15 mouse cellular contexts compared by ENCODE assay signal in genomic region chr1:37630412-37631210, GRCm38 (mm10).
"Had no signal": no experiment of that assay in that cellular context is flagged by ENCODE, and none has a peak within 500 bp of the region (broad histone marks: within the 10 kb centered on the region; RNA-seq: fewer than 3 reads in every experiment).

No protein-coding gene starts in this region.

- H3K4me2 ChIP-seq: hindbrain, embryonic 15.5 days; limb, embryonic 15.5 days; lung, embryonic 14.5 days; neural tube, embryonic 15.5 days had no signal

- H3K27me3 ChIP-seq: hindbrain, embryonic 15.5 days; limb, embryonic 15.5 days; neural tube, embryonic 15.5 days had no signal

- H3K4me3 ChIP-seq: hindbrain, embryonic 15.5 days; limb, embryonic 15.5 days; midbrain, embryonic 10.5 days; myocyte; neural tube, embryonic 15.5 days had no signal

- DNase-seq: kidney, adult 9 months; kidney, postnatal 36 days; layer of hippocampus, adult 9-11 months; layer of hippocampus, postnatal 36 days; lung, embryonic 14.5 days; midbrain, embryonic 14.5 days; spleen, adult 18-20 months; thymus, postnatal 36 days had no signal

- H3K9ac ChIP-seq: hindbrain, embryonic 15.5 days; limb, embryonic 15.5 days; liver, embryonic 14.5 days; lung, embryonic 14.5 days; neural tube, embryonic 15.5 days had no signal

- H3K27ac ChIP-seq: hindbrain, embryonic 15.5 days; kidney, postnatal 0 days; limb, embryonic 15.5 days; liver, embryonic 14.5 days; midbrain, embryonic 10.5 days; neural tube, embryonic 15.5 days had no signal

- H3K9me3 ChIP-seq: hindbrain, embryonic 15.5 days; limb, embryonic 15.5 days; midbrain, embryonic 10.5 days; neural tube, embryonic 15.5 days had no signal

- H3K4me1 ChIP-seq: hindbrain, embryonic 15.5 days; midbrain, embryonic 10.5 days; neural tube, embryonic 15.5 days had no signal

- H3K36me3 ChIP-seq: hindbrain, embryonic 15.5 days; limb, embryonic 15.5 days; midbrain, embryonic 10.5 days; neural tube, embryonic 15.5 days had no signal
